8 mouse cellular contexts compared by ENCODE assay signal in genomic region chr11:101464211-101465100, GRCm38 (mm10). TPM values are rescaled to one million over a fixed set of nuclear protein-coding genes. Genes with fewer than 3 reads are reported as not detected.
DNase-seq lines count a peak whose midpoint lies in the region; ATAC-seq and TF ChIP-seq lines count a peak whose summit lies in the region.

Rnd2 (plus strand) TSS chr11:101464999.

- H3K9me3 ChIP-seq in ES-Bruce4 (replicated peaks; ENCODE audit: control insufficient read depth, insufficient read depth, low read length, poor library complexity, severe bottlenecking), result no peaks in the 10 kb centered on the region
- H3K9me3 ChIP-seq in forebrain, embryonic 10.5 days, result no peaks in the 10 kb centered on the region
- no peaks in the 10 kb centered on the region for H3K9me3 ChIP-seq in liver, embryonic 16.5 days (replicated peaks; ENCODE audit: control insufficient read depth, low read length)
- no peaks in the 10 kb centered on the region for H3K9me3 ChIP-seq in stomach, embryonic 14.5 days (ENCODE audit: control insufficient read depth, low read depth, low read length)

- DNase-seq in frontal cortex, adult 2 months (ENCODE audit: extremely low spot score in 1 of 2, low spot score in 1 of 2), result no peak
- DNase-seq in frontal cortex, postnatal 14 days (ENCODE audit: low spot score in 2 of 2), result no peak
- DNase-seq in forebrain, embryonic 10.5 days (ENCODE audit: extremely low spot score, low spot score), result no peak
- DNase-seq in kidney, adult 9 months, result peak; percentile 61
- no peak for DNase-seq in cerebellum, postnatal 36 days

- peak within 1 kb of the TSS; percentile 82 for H3K27ac ChIP-seq in ES-Bruce4 (ENCODE audit: insufficient read depth, low read length)
- H3K27ac ChIP-seq in forebrain, embryonic 10.5 days, result peak within 1 kb of the TSS; percentile 83
- peak within 1 kb of the TSS; percentile 33 for H3K27ac ChIP-seq in liver, embryonic 16.5 days (ENCODE audit: low read length)
- H3K27ac ChIP-seq in stomach, embryonic 14.5 days (ENCODE audit: low read length), result peak within 1 kb of the TSS; percentile 86

- TF ChIP-seq CTCF in ES-Bruce4 (IDR thresholded peaks at IDR 0.05; ENCODE audit: low read depth, low read length), result no peak

- ATAC-seq in liver, embryonic 16.5 days (ENCODE audit: low read depth), result no peak
- ATAC-seq in stomach, embryonic 14.5 days (ENCODE audit: insufficient number of reproducible peaks, insufficient read depth, low FRiP score, low read depth), result peak; percentile 14; the same call in 1 of the 2 replicates

- no peak for TF ChIP-seq POLR2A in ES-Bruce4 (IDR thresholded peaks at IDR 0.05; ENCODE audit: insufficient read depth, low read length)

- H3K4me1 ChIP-seq in ES-Bruce4 (ENCODE audit: control insufficient read depth, insufficient read depth, low read length), result peaks cover 9% of the 10 kb centered on the region
- peaks cover 89% of the 10 kb centered on the region for H3K4me1 ChIP-seq in forebrain, embryonic 10.5 days
- peaks cover 56% of the 10 kb centered on the region for H3K4me1 ChIP-seq in liver, embryonic 16.5 days (ENCODE audit: control insufficient read depth, low read depth, low read length)
- peaks cover 32% of the 10 kb centered on the region for H3K4me1 ChIP-seq in stomach, embryonic 14.5 days (ENCODE audit: control insufficient read depth, insufficient read depth, low read length)

- peak within 1 kb of the TSS; percentile 84 for H3K4me2 ChIP-seq in liver, embryonic 16.5 days (ENCODE audit: low read depth, low read length)
- peak within 1 kb of the TSS; percentile 98 for H3K4me2 ChIP-seq in stomach, embryonic 14.5 days (replicated peaks; ENCODE audit: low read depth, low read length)

- TF ChIP-seq EP300 in ES-Bruce4 (IDR thresholded peaks at IDR 0.05; ENCODE audit: insufficient read depth, low read depth, low read length), result 0 out of 2 replicates have a peak, but pooled peaks have one; percentile 39

- peak within 1 kb of the TSS; percentile 76 for H3K4me3 ChIP-seq in ES-Bruce4 (ENCODE audit: low read depth, low read length)
- peak within 1 kb of the TSS; percentile 83 for H3K4me3 ChIP-seq in forebrain, embryonic 10.5 days
- H3K4me3 ChIP-seq in liver, embryonic 16.5 days (ENCODE audit: low read depth, low read length), result peak within 1 kb of the TSS; percentile 70
- peak within 1 kb of the TSS; percentile 86 for H3K4me3 ChIP-seq in stomach, embryonic 14.5 days (ENCODE audit: low read depth, low read length)

- WGBS in forebrain, embryonic 10.5 days, result 12% methylated on average over 12 of the region's 12 CpGs
- WGBS in liver, embryonic 16.5 days (ENCODE audit: insufficient replicate concordance), result 8% methylated on average over 12 of the region's 12 CpGs
- 12% methylated on average over 12 of the region's 12 CpGs for WGBS in stomach, embryonic 14.5 days

- H3K27me3 ChIP-seq in ES-Bruce4 (ENCODE audit: control insufficient read depth, insufficient read depth, low read length, poor library complexity, severe bottlenecking), result no peaks in the 10 kb centered on the region
- peaks cover 37% of the 10 kb centered on the region for H3K27me3 ChIP-seq in forebrain, embryonic 10.5 days (ENCODE audit: poor library complexity, severe bottlenecking)
- peaks cover 50% of the 10 kb centered on the region for H3K27me3 ChIP-seq in liver, embryonic 16.5 days (ENCODE audit: control insufficient read depth, insufficient read depth, low read depth, low read length)
- H3K27me3 ChIP-seq in stomach, embryonic 14.5 days (ENCODE audit: control insufficient read depth, insufficient read depth, low read length), result no peaks in the 10 kb centered on the region

- H3K9ac ChIP-seq in ES-Bruce4 (ENCODE audit: low read depth, poor library complexity, severe bottlenecking), result peak within 1 kb of the TSS; percentile 78
- peak within 1 kb of the TSS; percentile 61 for H3K9ac ChIP-seq in liver, embryonic 16.5 days (ENCODE audit: low read depth, low read length)
- peak within 1 kb of the TSS; percentile 64 for H3K9ac ChIP-seq in stomach, embryonic 14.5 days (replicated peaks; ENCODE audit: low read depth, low read length)

- H3K36me3 ChIP-seq in ES-Bruce4 (ENCODE audit: control insufficient read depth, insufficient read depth, low read length, poor library complexity, severe bottlenecking), result peaks cover 11% of the 10 kb centered on the region; the same call in 1 of the 2 replicates
- H3K36me3 ChIP-seq in forebrain, embryonic 10.5 days (replicated peaks), result peaks cover 26% of the 10 kb centered on the region
- H3K36me3 ChIP-seq in liver, embryonic 16.5 days (ENCODE audit: control insufficient read depth, insufficient read depth), result no peaks in the 10 kb centered on the region
- peaks cover 15% of the 10 kb centered on the region for H3K36me3 ChIP-seq in stomach, embryonic 14.5 days (ENCODE audit: control insufficient read depth, insufficient read depth, low read length)

RNA-seq across cellular contexts. Expression of gene Rnd2, which starts in this region (rescaled TPM):
- 155 and 173 TPM in 2 replicates for polyA plus RNA-seq in frontal cortex, adult 2 months (2012; rRNA removed)
- 11.2 and 11.4 TPM in 2 replicates for polyA plus RNA-seq in ES-Bruce4 (2011; ENCODE audit: insufficient read depth, insufficient read length, low read depth, missing spikeins)
- polyA plus RNA-seq in forebrain, embryonic 10.5 days (2016; fragmentation: Nextera tagmentation; extraction: Ambion mirVana), result 28.1 and 36.9 TPM in 2 replicates
- polyA plus RNA-seq in liver, embryonic 16.5 days (2015; fragmentation: Nextera tagmentation; extraction: Ambion mirVana), result 1.4 and 1.7 TPM in 2 replicates
- polyA plus RNA-seq in stomach, embryonic 14.5 days (2014; fragmentation: Nextera tagmentation; extraction: Ambion mirVana), result 11.6 and 14.2 TPM in 2 replicates

Comparison
In these comparisons a context has a peak if more than half of its experiments do, and no peak if none do; other contexts are left out.
1. H3K27ac ChIP-seq: peak in every context shown above with its lines; median percentile 86 in stomach, embryonic 14.5 days; 83 in forebrain, embryonic 10.5 days; 82 in ES-Bruce4; 33 in liver, embryonic 16.5 days.